Mouse (Mus musculus) heart, adult 2 months (tissue): Measurements from ENCODE around the gene Trat1. TPM values are rescaled to one million over a fixed set of nuclear protein-coding genes. Genes with fewer than 3 reads are reported as not detected.

Source experiments
- DNase-seq, 2 experiments: peaks; one replicate each; pipeline ENCODE4 v3.0.0; 2021
- H3K27ac ChIP-seq: fragments of 200-600 bp; 2 replicates; pipeline ENCODE4 v1.8.1; 2022
- H3K27me3 ChIP-seq: fragments of 200-500 bp; 2 replicates; pipeline ENCODE4 v1.6.1; 2012; ENCODE audit warnings: mild to moderate bottlenecking, low read length, inconsistent platforms, mixed read lengths; ENCODE audit not compliant: control insufficient read depth, insufficient read depth
- H3K36me3 ChIP-seq: fragments of 200-500 bp; 2 replicates; pipeline ENCODE4 v1.6.1; 2012; ENCODE audit warnings: low read length, inconsistent platforms; ENCODE audit not compliant: control insufficient read depth, insufficient read depth
- H3K4me1 ChIP-seq: fragments of 200-500 bp; 2 replicates; pipeline ENCODE4 v1.6.1; 2011; ENCODE audit warnings: low read length; ENCODE audit not compliant: control insufficient read depth, insufficient read depth
- H3K4me3 ChIP-seq: fragments of 200-600 bp; 2 replicates; pipeline ENCODE4 v1.8.1; 2022
- H3K79me2 ChIP-seq: fragments of 200-500 bp; replicated peaks from 2 replicates; pipeline ENCODE4 v1.6.1; 2012; ENCODE audit warnings: mild to moderate bottlenecking, inconsistent platforms, low read length, moderate library complexity, mixed read lengths; ENCODE audit not compliant: control insufficient read depth, insufficient read depth
- H3K9ac ChIP-seq: fragments of 200-500 bp; 2 replicates; pipeline ENCODE4 v1.6.1; 2012; ENCODE audit warnings: low read depth, mild to moderate bottlenecking, control low read depth, inconsistent platforms, low read length, mixed read lengths
- CTCF ChIP-seq: fragments of 200-600 bp; IDR thresholded peaks from 2 replicates; pipeline ENCODE4 v1.8.1; 2022; ENCODE audit warnings: antibody characterized with exemption, mild to moderate bottlenecking, moderate library complexity
- EP300 ChIP-seq: fragments of 200-500 bp; IDR thresholded peaks from 2 replicates; pipeline ENCODE4 v1.6.1; 2011; ENCODE audit warnings: low read depth, low read length, control low read depth; ENCODE audit not compliant: insufficient read depth
- POLR2A ChIP-seq: fragments of 200-500 bp; IDR thresholded peaks from 2 replicates; pipeline ENCODE4 v1.6.1; 2011; ENCODE audit warnings: mild to moderate bottlenecking, low read depth, low read length, control low read depth; ENCODE audit not compliant: insufficient read depth
- WGBS: fragments of 180-500 bp; shearing (Covaris S2); methylation state at CpG from one replicate; pipeline ENCODE4 v1.1.7; 2018; 5-methylcytosine and 5-hydroxymethylcytosine counted together
- intact Hi-C: fragments of 180-260 bp; cut with DNase I; formaldehyde crosslinking; loops from one replicate; pipeline ENCODE4 v1.15.1; 2025
- polyA plus RNA-seq: library from polyadenylated mRNA; depleted of rRNA; stranded (reverse); fragments of >200 nt; gene quantifications from 2 replicates; pipeline ENCODE4 v1.2.3, GENCODE M21; 2012
- total RNA-seq, 2 experiments: library from RNA; stranded (reverse); gene quantifications; 2 replicates each; pipeline ENCODE4 v1.2.3; 2021

Gene Trat1
- total and polyA plus RNA-seq, 3 experiments, result 0.04 to 0.25 TPM; not detected in 1

GRCm38 (mm10) chr16:48805412-48805811 is 33.6 kb upstream of the Trat1 start:
- intact Hi-C loops, result no loop called here

GRCm38 (mm10) chr16:48800906-48801305 is 29.1 kb upstream of the Trat1 start:
- H3K27me3 ChIP-seq, result peaks cover 1% of the 10 kb centered on the region; the same call in 1 of the 2 replicates
- TF ChIP-seq EP300, result no peak
- TF ChIP-seq CTCF, result no peak
- no peak for TF ChIP-seq POLR2A
- no peak overlapping the region for H3K4me3 ChIP-seq
- 81% methylated on average over 2 of the region's 2 CpGs for WGBS
- no peak for DNase-seq
- H3K36me3 ChIP-seq, result no peaks in the 10 kb centered on the region
- no peaks in the 10 kb centered on the region for H3K79me2 ChIP-seq
- H3K27ac ChIP-seq, result no peak overlapping the region
- no peak overlapping the region for H3K9ac ChIP-seq
- intact Hi-C loops, result no loop called here
- H3K4me1 ChIP-seq, result no peaks in the 10 kb centered on the region

More at GRCm38 (mm10) chr16:48805412-48805811, 33.6 kb upstream of the Trat1 start:
- 88% methylated on average over 1 of the region's 1 CpGs for WGBS
- no peaks in the 10 kb centered on the region for H3K79me2 ChIP-seq
- no peaks in the 10 kb centered on the region for H3K4me1 ChIP-seq
- no peak overlapping the region for H3K27ac ChIP-seq
- DNase-seq, result no peak
- no peak overlapping the region for H3K4me3 ChIP-seq
- H3K9ac ChIP-seq, result no peak overlapping the region
- H3K36me3 ChIP-seq, result no peaks in the 10 kb centered on the region
- TF ChIP-seq POLR2A, result no peak
- TF ChIP-seq CTCF, result no peak
- no peak for TF ChIP-seq EP300
- H3K27me3 ChIP-seq, result no peaks in the 10 kb centered on the region

- Histone ChIP-seq H3K36me3 (no peaks in the 10 kb centered on the region), H3K27ac (no peak overlapping the region), H3K9ac (no peak overlapping the region), H3K27me3 (peaks cover 1% of the 10 kb centered on the region; the same call in 1 of the 2 replicates), H3K4me1 (no peaks in the 10 kb centered on the region), H3K4me3 (no peak overlapping the region), H3K79me2 (no peaks in the 10 kb centered on the region)
- TF ChIP-seq CTCF (no peak), POLR2A (no peak), EP300 (no peak)
- no peak for DNase-seq
- intact Hi-C loops, result no loop called here
- 71% methylated on average over 3 of the region's 3 CpGs for WGBS
Observed at GRCm38 (mm10) chr16:48799470-48799869, 27.6 kb upstream of the Trat1 start.

GRCm38 (mm10) chr16:48798285-48798684 is 26.5 kb upstream of the Trat1 start:
- no peaks in the 10 kb centered on the region for H3K4me1 ChIP-seq
- H3K9ac ChIP-seq, result no peak overlapping the region
- H3K79me2 ChIP-seq, result no peaks in the 10 kb centered on the region
- H3K36me3 ChIP-seq, result no peaks in the 10 kb centered on the region
- peaks cover 1% of the 10 kb centered on the region; the same call in 1 of the 2 replicates for H3K27me3 ChIP-seq
- intact Hi-C loops, result no loop called here
- H3K4me3 ChIP-seq, result no peak overlapping the region
- no peak overlapping the region for H3K27ac ChIP-seq
- WGBS, result 26% methylated on average over 3 of the region's 3 CpGs
- no peak for DNase-seq
- TF ChIP-seq POLR2A (no peak), CTCF (no peak)

GRCm38 (mm10) chr16:48788704-48789185 is 16.9 kb upstream of the Trat1 start:
- DNase-seq, result no peak
- WGBS, result 66% methylated on average over 4 of the region's 4 CpGs
- no peak overlapping the region for H3K4me3 ChIP-seq
- no peak overlapping the region for H3K9ac ChIP-seq
- TF ChIP-seq CTCF, result no peak
- TF ChIP-seq POLR2A, result no peak
- no peak for TF ChIP-seq EP300
- H3K36me3 ChIP-seq, result no peaks in the 10 kb centered on the region
- H3K27me3 ChIP-seq, result no peaks in the 10 kb centered on the region
- no peak overlapping the region for H3K27ac ChIP-seq
- intact Hi-C loops, result no loop called here
- H3K79me2 ChIP-seq, result no peaks in the 10 kb centered on the region
- H3K4me1 ChIP-seq, result no peaks in the 10 kb centered on the region

GRCm38 (mm10) chr16:48786258-48786657 is 14.4 kb upstream of the Trat1 start:
- Histone ChIP-seq H3K27me3 (no peaks in the 10 kb centered on the region), H3K79me2 (no peaks in the 10 kb centered on the region), H3K4me1 (no peaks in the 10 kb centered on the region), H3K36me3 (no peaks in the 10 kb centered on the region), H3K27ac (no peak overlapping the region), H3K9ac (no peak overlapping the region), H3K4me3 (no peak overlapping the region)
- TF ChIP-seq CTCF (no peak), POLR2A (no peak), EP300 (no peak)
- 63% methylated on average over 3 of the region's 3 CpGs for WGBS
- intact Hi-C loops, result no loop called here
- no peak for DNase-seq
